ENCODE assay signal across 21 mouse cellular contexts in the genomic region with DNA sequence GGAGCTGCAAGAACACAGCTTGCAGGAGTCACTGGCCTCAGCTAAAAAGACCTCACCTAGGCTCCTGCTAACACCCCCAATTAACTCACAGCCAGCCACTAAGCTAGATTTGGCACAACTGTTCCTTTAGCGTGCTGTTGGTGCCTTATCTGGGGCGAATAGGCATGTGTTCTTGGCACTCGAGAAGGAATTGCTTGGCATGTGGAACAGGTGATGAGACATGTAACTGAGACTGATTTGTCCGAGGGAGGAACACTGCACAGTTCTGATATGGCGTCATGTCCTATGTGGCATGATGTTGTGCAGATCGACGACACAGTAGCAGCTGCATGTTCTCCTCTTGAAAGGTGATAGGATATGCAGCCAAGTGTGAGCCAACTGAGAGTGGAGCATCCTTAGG.
DNase-seq lines count a peak whose midpoint lies in the region; ATAC-seq and TF ChIP-seq lines count a peak whose summit lies in the region.
"Had no signal": no experiment of that assay in that cellular context is flagged by ENCODE, and none has a peak within 500 bp of the region (broad histone marks: within the 10 kb centered on the region; RNA-seq: fewer than 3 reads in every experiment).

No protein-coding gene starts in this region.

- H3K9me3 ChIP-seq in heart, embryonic 15.5 days (replicated peaks): no peaks in the 10 kb centered on the region
- H3K9me3 ChIP-seq in liver, postnatal 0 days (ENCODE audit: low read length): no peaks in the 10 kb centered on the region
- H3K9me3 ChIP-seq: embryonic facial prominence, embryonic 10.5 days; limb, embryonic 10.5 days had no signal

- no peaks in the 10 kb centered on the region for H3K36me3 ChIP-seq in heart, embryonic 15.5 days
- no peaks in the 10 kb centered on the region for H3K36me3 ChIP-seq in liver, postnatal 0 days (replicated peaks; ENCODE audit: insufficient read depth, low read length)

- no peak overlapping the region for H3K4me3 ChIP-seq in heart, embryonic 15.5 days
- no peak overlapping the region for H3K4me3 ChIP-seq in liver, postnatal 0 days (ENCODE audit: low read depth, low read length)
- H3K4me3 ChIP-seq: embryonic facial prominence, embryonic 10.5 days; left cerebral cortex, adult 2 months; limb, embryonic 10.5 days had no signal

- no peak overlapping the region for H3K4me2 ChIP-seq in heart, embryonic 15.5 days
- H3K4me2 ChIP-seq in liver, postnatal 0 days (ENCODE audit: low read depth, low read length): no peak overlapping the region
- H3K4me2 ChIP-seq: midbrain, embryonic 11.5 days had no signal

- peak overlapping the region; percentile 58 for H3K27ac ChIP-seq in heart, embryonic 15.5 days
- H3K27ac ChIP-seq in liver, postnatal 0 days (ENCODE audit: low read depth): no peak overlapping the region
- H3K27ac ChIP-seq: embryonic facial prominence, embryonic 10.5 days; left cerebral cortex, adult 2 months; limb, embryonic 10.5 days had no signal

- H3K27me3 ChIP-seq in heart, embryonic 15.5 days: no peaks in the 10 kb centered on the region
- no peaks in the 10 kb centered on the region for H3K27me3 ChIP-seq in liver, postnatal 0 days (ENCODE audit: insufficient read depth, low read length)
- H3K27me3 ChIP-seq: Patski had no signal

- WGBS in heart, embryonic 15.5 days: 43% methylated on average over 7 of the region's 7 CpGs
- 82% methylated on average over 7 of the region's 7 CpGs for WGBS in liver, postnatal 0 days (ENCODE audit: insufficient replicate concordance)

- no peak overlapping the region for H3K9ac ChIP-seq in heart, embryonic 15.5 days
- no peak overlapping the region for H3K9ac ChIP-seq in liver, postnatal 0 days (replicated peaks)

- ATAC-seq in frontal cortex, adult (ENCODE audit: low TSS enrichment): peak; percentile 65
- peak; percentile 77 for ATAC-seq in heart, embryonic 15.5 days (replicated peaks; ENCODE audit: insufficient number of reproducible peaks, insufficient read depth, low FRiP score, low read depth)
- ATAC-seq in liver, postnatal 0 days: no peak
- no peak for ATAC-seq in megakaryocyte progenitor cell, adult 5-6 weeks (replicated peaks; ENCODE audit: poor library complexity)
- ATAC-seq: intestine, embryonic 16.5 days; Patski had no signal

- DNase-seq in frontal cortex, postnatal 25 days (ENCODE audit: low spot score in 2 of 2): no peak
- DNase-seq in brain, adult 2 months (ENCODE audit: low read depth, low spot score): peak; percentile 62
- peak; percentile 30 for DNase-seq in brain, embryonic 14.5 days (ENCODE audit: low read depth)
- DNase-seq in liver, postnatal 0 days: no peak
- DNase-seq in lung, postnatal 4 days: no peak
- DNase-seq: adrenal gland, adult 8-10 months; gastrocnemius, postnatal 25 days; kidney, postnatal 4 days; layer of hippocampus, adult 9-11 months; lung, adult 18-20 months; retina, postnatal 1 day; right cerebral cortex, postnatal 4 days had no signal

- TF ChIP-seq POLR2A in brain, embryonic 14.5 days (IDR thresholded peaks at IDR 0.05; ENCODE audit: borderline replicate concordance, extremely low read depth, insufficient read depth, insufficient read length, poor library complexity, severe bottlenecking): no peak

- peaks cover 9% of the 10 kb centered on the region for H3K4me1 ChIP-seq in heart, embryonic 15.5 days (replicated peaks)
- no peaks in the 10 kb centered on the region for H3K4me1 ChIP-seq in liver, postnatal 0 days (ENCODE audit: insufficient read depth)
- H3K4me1 ChIP-seq: embryonic facial prominence, embryonic 10.5 days; limb, embryonic 10.5 days had no signal

- no peak for TF ChIP-seq EP300 in liver, postnatal 0 days (IDR thresholded peaks at IDR 0.05; ENCODE audit: low read depth)

- TF ChIP-seq CTCF in brain, embryonic 14.5 days (IDR thresholded peaks at IDR 0.05; ENCODE audit: borderline replicate concordance, extremely low read depth, insufficient read depth, insufficient read length): no peak
- TF ChIP-seq CTCF in liver, postnatal 0 days (IDR thresholded peaks at IDR 0.05; ENCODE audit: low read depth): no peak

Comparison
In these comparisons a context has a peak if more than half of its experiments do, and no peak if none do; other contexts are left out.
1. ATAC-seq: peak in frontal cortex, adult (single experiment) and heart, embryonic 15.5 days (single experiment); none in liver, postnatal 0 days (single experiment) and megakaryocyte progenitor cell, adult 5-6 weeks (single experiment).
2. DNase-seq: peak in brain, adult 2 months (single experiment) and brain, embryonic 14.5 days (single experiment); none in frontal cortex, postnatal 25 days (0 of 2), liver, postnatal 0 days (single experiment) and lung, postnatal 4 days (0 of 2).